Comparison of ENCODE assay signal across 12 mouse cellular contexts in the genomic region with DNA sequence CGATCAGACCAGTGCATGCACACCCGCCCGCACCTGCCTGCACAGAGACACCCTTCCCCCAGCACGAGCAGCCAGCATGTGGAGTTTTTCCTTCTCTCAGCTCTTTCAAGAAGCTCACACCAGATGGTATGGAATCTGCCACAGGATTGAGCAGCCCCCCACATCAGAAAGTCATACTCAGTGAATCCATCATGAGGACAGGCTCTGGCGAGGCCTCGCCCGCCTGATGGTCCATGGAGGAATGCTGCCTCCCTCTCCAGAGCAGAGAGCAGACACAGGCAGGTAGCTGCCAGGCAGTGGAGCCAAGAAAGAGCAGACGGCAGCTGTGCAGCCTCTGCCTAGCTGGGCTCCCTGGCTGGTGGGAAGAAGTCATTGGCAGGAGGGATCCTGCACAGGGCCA. TPM values are rescaled to one million over a fixed set of nuclear protein-coding genes. Genes with fewer than 3 reads are reported as not detected.
DNase-seq lines count a peak whose midpoint lies in the region; ATAC-seq and TF ChIP-seq lines count a peak whose summit lies in the region.
"Had no signal": no experiment of that assay in that cellular context is flagged by ENCODE, and none has a peak within 500 bp of the region (broad histone marks: within the 10 kb centered on the region; RNA-seq: fewer than 3 reads in every experiment).

No protein-coding gene starts in this region.

- no peaks in the 10 kb centered on the region for H3K36me3 ChIP-seq in neural tube, embryonic 13.5 days
- no peaks in the 10 kb centered on the region for H3K36me3 ChIP-seq in heart, embryonic 11.5 days (ENCODE audit: control insufficient read depth, insufficient read depth, low read length)
- H3K36me3 ChIP-seq: limb, embryonic 15.5 days; neural tube, embryonic 12.5 days had no signal

- H3K4me1 ChIP-seq in neural tube, embryonic 13.5 days (replicated peaks), result peaks cover 6% of the 10 kb centered on the region; the same call in 1 of the 2 replicates
- no peaks in the 10 kb centered on the region for H3K4me1 ChIP-seq in heart, embryonic 11.5 days (ENCODE audit: control insufficient read depth, insufficient read depth, low read length)
- H3K4me1 ChIP-seq: neural tube, embryonic 12.5 days had no signal

- ATAC-seq in neural tube, embryonic 13.5 days (ENCODE audit: low read depth), result no peak
- no peak for ATAC-seq in heart, embryonic 11.5 days (replicated peaks; ENCODE audit: insufficient number of reproducible peaks, low FRiP score, low TSS enrichment)

- intact Hi-C loops in left cerebral cortex, adult 2 months (cut with DNase I), result no loop called here
- intact Hi-C loops in heart, postnatal 10 days (cut with DNase I), result no loop called here

- H3K4me3 ChIP-seq in neural tube, embryonic 13.5 days, result no peak overlapping the region
- H3K4me3 ChIP-seq in left cerebral cortex, adult 2 months, result no peak overlapping the region
- no peak overlapping the region for H3K4me3 ChIP-seq in heart, embryonic 11.5 days (ENCODE audit: low read depth, low read length)
- H3K4me3 ChIP-seq: limb, embryonic 15.5 days; neural tube, embryonic 12.5 days had no signal

- DNase-seq in neural tube, embryonic 10.5 days (ENCODE audit: extremely low spot score, low spot score), result no peak
- DNase-seq in frontal cortex, postnatal 25 days (ENCODE audit: low spot score in 2 of 2), result peak; percentile 30 to 36
- DNase-seq in left cerebral cortex, adult 2 months (ENCODE audit: extremely low spot score in 1 of 2, low spot score in 2 of 2), result peak; percentile 29 to 41
- DNase-seq in heart, postnatal 10 days, result no peak
- no peak for DNase-seq in kidney, postnatal 10 days
- DNase-seq: gastrocnemius, postnatal 25 days; thymus, postnatal 4 days had no signal

- no peak for TF ChIP-seq CTCF in left cerebral cortex, adult 2 months (IDR thresholded peaks at IDR 0.05)

- 71% methylated on average over 8 of the region's 8 CpGs for WGBS in neural tube, embryonic 13.5 days
- 68% methylated on average over 8 of the region's 8 CpGs for WGBS in heart, embryonic 11.5 days (ENCODE audit: insufficient replicate concordance)

- H3K27me3 ChIP-seq in neural tube, embryonic 13.5 days, result no peaks in the 10 kb centered on the region
- no peaks in the 10 kb centered on the region for H3K27me3 ChIP-seq in heart, embryonic 11.5 days (ENCODE audit: control insufficient read depth, insufficient read depth, low read length)
- H3K27me3 ChIP-seq: limb, embryonic 15.5 days; neural tube, embryonic 12.5 days had no signal

- H3K9me3 ChIP-seq in neural tube, embryonic 13.5 days, result no peaks in the 10 kb centered on the region
- H3K9me3 ChIP-seq in heart, embryonic 11.5 days (replicated peaks; ENCODE audit: control insufficient read depth, low read length), result no peaks in the 10 kb centered on the region
- H3K9me3 ChIP-seq: limb, embryonic 15.5 days; neural tube, embryonic 12.5 days had no signal

- H3K9ac ChIP-seq in neural tube, embryonic 13.5 days, result 0 out of 2 replicates have a peak overlapping the region, but pooled peaks have one; percentile 22
- H3K9ac ChIP-seq in heart, embryonic 11.5 days (ENCODE audit: low read depth, low read length), result no peak overlapping the region
- H3K9ac ChIP-seq: limb, embryonic 15.5 days; neural tube, embryonic 12.5 days had no signal

- H3K4me2 ChIP-seq in neural tube, embryonic 13.5 days, result no peak overlapping the region
- H3K4me2 ChIP-seq in heart, embryonic 11.5 days, result no peak overlapping the region
- H3K4me2 ChIP-seq: limb, embryonic 15.5 days; neural tube, embryonic 12.5 days had no signal

- H3K27ac ChIP-seq in neural tube, embryonic 13.5 days (replicated peaks), result no peak overlapping the region
- no peak overlapping the region for H3K27ac ChIP-seq in left cerebral cortex, adult 2 months
- H3K27ac ChIP-seq in heart, embryonic 11.5 days (ENCODE audit: low read depth, low read length), result no peak overlapping the region
- H3K27ac ChIP-seq: limb, embryonic 15.5 days; macrophage; neural tube, embryonic 12.5 days had no signal

RNA-seq across cellular contexts. Expression of gene Zfand3, which starts 11.0 kb away (rescaled TPM):
- polyA plus RNA-seq in neural tube, embryonic 13.5 days (2015; fragmentation: Nextera tagmentation; extraction: Ambion mirVana), result 79.3 TPM in 2 replicates
- 100 to 1,000 TPM in 1 of 2 experiments, 10 to 100 TPM in 1; 99.7 to 103 TPM for total RNA-seq in left cerebral cortex, adult 2 months (2021)
- total RNA-seq in heart, postnatal 10 days (2021), result 100 to 1,000 TPM; 137 to 138 TPM
- 49.5 and 51.4 TPM in 2 replicates for polyA plus RNA-seq in heart, embryonic 11.5 days (2014; fragmentation: Nextera tagmentation; extraction: Ambion mirVana)

RNA-seq across cellular contexts. Expression of gene Mdga1, which starts 23.6 kb away (rescaled TPM):
- polyA plus RNA-seq in neural tube, embryonic 13.5 days (2015; fragmentation: Nextera tagmentation; extraction: Ambion mirVana), result 9.0 and 10.2 TPM in 2 replicates
- 10 to 100 TPM; 27.8 to 32.7 TPM for total RNA-seq in left cerebral cortex, adult 2 months (2021)
- 10 to 100 TPM; 17.2 to 17.8 TPM for total RNA-seq in heart, postnatal 10 days (2021)
- 1.7 and 1.8 TPM in 2 replicates for polyA plus RNA-seq in heart, embryonic 11.5 days (2014; fragmentation: Nextera tagmentation; extraction: Ambion mirVana)

Comparison
In these comparisons a context has a peak if more than half of its experiments do, and no peak if none do; other contexts are left out.
1. DNase-seq: peak in frontal cortex, postnatal 25 days (2 of 2) and left cerebral cortex, adult 2 months (2 of 2); none in neural tube, embryonic 10.5 days (single experiment), heart, postnatal 10 days (0 of 2) and kidney, postnatal 10 days (single experiment).